Mouse (Mus musculus) gastrocnemius, postnatal 10 days (tissue): Measurements from ENCODE around the gene Cdh20. TPM values are rescaled to one million over a fixed set of nuclear protein-coding genes. Genes with fewer than 3 reads are reported as not detected.
A peak's percentile ranks its signal among the peaks of the same experiment; 100 is the strongest.

Source experiments
- DNase-seq: peaks from one replicate; pipeline ENCODE4 v3.0.0; 2021; ENCODE audit warnings: mixed read lengths
- long read RNA-seq, 2 experiments: library from polyadenylated mRNA; stranded (forward); transcript quantifications; one replicate each; pipeline ENCODE4 v2.0.0; 2021
- total RNA-seq, 2 experiments: library from RNA; stranded (reverse); gene quantifications; 2 replicates each; pipeline ENCODE4 v1.2.3; 2021

Cdh20 gene
- under 1 TPM; 0.28 to 0.34 TPM for total RNA-seq
- long read RNA-seq, experiment 1, partial matches to known transcripts = 1 of 1 reads
- long read RNA-seq, experiment 1, other reads (novel, unspliced or antisense) = 0 of 1 reads
- long read RNA-seq, experiment 2 = 0 reads

DNA sequence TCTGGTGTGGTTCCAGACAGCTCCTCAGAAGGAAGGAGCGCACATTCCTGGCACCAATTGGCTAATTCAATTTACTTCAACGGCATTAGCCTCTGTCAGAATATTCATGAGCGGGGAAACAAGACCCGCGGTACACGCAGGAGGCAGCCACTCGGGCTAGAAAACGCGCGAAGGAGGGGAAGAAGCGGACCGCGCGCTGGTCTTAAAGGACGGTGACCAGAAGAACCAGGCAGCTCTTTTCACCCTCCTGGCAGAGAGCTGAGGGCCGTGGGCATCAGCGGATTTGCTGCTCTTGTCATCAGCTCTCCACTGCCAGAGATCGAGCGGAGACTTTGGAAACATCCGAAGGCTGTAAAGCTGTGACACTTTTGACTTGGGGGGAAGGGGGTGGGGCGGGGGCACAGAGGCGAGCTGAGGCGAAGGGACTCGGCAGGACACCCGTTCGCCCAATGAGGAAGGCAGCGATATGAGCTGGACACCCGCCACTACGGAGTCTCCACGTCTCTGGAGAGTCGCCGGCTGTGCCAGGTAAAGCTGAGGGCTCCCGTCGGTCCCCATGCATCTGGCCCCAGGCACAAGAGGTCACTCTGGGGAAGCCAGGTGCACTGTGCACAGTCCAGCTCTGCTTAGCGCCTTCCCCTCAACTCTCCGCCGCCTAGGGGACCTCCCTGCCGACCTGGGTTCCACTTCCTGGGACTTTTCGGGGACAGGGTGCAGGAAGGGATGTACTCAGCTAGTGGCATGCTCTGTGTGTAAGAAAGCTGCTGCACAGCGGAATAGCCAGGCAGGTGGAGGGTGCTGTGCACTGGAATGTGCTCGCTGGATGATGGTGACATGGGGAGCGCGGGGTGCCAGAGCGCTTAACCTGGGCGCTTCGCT, at the start of gene Cdh20:
Gene Cdh20 (plus strand): TSS at position 159 of the 879 bp plus-strand sequence.
- DNase-seq = peak; percentile 14

DNA sequence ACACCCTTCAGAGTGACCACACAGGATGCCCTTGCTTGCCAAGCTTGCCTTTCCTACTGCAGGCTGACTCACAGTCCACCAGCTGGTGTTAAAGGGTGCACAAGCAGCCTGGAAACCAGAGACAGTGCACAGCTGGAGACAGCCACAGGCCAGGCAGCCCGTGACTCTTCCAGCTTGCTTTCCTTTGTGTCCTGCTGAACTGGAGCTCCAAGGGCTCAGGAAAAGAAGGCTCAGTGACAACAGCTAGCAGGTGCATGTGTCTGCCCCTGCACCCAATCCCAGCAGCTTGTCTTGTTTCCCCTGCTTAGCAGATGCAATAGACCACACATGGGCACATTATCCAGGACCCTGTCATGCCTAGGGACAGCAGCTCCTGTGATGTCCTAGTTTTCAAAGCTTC, 21.5 kb upstream of the Cdh20 start:
- peak; percentile 8 for DNase-seq

DNA sequence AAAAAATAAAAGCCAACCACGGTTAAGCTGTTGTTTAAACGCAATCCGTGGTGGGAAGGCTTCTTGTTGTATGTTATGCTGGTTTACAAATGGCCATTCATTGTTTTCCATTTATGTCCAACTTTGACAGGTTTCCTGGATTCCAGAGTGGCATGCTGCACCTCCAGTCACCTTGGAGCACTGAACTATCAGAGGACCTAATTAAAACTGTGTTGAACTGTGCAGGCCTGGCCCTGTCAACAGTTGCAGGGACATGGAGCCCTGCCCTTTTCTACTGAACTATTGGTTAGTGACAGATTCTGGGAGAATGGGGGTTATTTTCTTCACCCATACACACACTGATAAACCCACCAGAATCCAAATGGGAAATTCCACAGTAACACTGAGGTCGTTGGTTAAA, 20.9 kb upstream of the Cdh20 start:
- DNase-seq = no peak

DNA sequence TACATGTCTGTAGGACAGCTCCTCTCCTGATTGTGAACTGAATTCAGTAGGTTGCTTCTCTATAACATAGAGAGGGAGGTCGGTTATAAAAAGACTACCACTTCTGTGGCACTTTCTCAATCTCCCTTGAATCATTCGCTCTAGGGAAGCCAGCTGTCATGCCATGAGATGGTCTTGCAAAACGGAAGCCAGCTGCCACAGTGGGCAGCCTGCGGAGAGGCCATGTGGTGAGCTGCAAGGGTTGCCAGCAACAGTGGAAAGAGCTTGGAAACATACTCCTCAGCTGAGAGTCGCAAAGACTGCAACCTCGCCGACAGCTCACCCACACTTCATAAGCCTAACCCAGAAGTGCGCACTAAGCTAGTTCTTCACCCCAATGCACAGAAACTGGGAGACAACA, 13.8 kb upstream of the Cdh20 start:
- peak; percentile 13 for DNase-seq

DNA sequence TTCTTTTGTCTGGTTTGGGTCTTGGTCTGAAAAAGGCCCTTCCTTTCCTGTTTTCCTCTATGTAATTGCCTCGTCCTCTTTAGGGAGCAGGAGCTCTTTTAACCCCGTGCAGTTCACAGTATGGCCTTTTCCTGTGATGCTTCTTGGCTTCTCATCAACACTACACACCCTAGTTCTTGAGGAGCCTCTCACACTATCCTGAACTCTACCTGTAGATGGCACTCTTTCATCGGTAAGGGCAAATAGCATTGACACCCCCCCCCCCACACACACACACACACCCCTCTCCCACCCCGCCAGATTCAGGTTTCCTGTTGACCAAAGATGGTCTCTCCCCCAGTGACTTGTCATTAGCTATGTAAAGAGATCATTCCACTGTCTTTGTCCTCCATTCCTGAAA, 12.4 kb upstream of the Cdh20 start:
- DNase-seq = no peak

DNA sequence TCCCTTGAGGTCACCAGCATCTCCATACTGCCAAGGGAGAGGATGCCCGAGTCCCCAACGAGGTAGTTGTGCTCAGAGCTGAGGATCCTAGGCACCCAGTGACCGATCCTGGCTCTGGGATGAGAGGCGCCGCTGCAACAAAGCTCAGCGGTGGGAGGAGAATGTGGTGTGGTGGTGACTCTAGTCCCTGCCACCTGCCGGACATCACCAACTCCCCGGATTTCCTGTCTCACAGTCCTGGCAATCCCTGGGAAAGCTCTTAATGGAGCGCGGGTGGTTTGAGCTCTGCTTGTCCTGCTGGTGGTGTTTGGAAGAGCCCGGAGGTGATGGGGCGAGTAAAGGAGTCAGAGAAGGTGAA, 900 bp downstream of the Cdh20 start:
- DNase-seq = no peak

DNA sequence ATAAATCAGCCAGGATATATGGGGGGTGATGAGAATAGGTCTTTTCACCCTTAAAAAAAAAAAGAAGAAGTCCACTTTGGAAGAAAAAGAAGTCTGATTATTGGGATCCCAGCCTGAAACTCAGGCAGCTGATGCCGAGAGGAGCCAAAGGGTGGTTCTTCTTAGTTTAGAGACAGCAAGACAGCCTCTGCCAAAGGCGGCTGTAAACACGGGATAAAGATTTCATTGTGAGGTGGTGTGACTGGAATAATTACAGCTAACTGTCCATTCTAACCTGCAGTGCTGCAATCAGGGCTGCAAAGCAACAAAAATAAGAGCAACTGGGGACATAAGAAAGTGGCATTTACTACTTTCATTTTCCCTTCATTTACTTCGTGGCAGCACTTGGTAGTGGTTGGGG, 3.6 kb downstream of the Cdh20 start:
- DNase-seq = no peak

DNA sequence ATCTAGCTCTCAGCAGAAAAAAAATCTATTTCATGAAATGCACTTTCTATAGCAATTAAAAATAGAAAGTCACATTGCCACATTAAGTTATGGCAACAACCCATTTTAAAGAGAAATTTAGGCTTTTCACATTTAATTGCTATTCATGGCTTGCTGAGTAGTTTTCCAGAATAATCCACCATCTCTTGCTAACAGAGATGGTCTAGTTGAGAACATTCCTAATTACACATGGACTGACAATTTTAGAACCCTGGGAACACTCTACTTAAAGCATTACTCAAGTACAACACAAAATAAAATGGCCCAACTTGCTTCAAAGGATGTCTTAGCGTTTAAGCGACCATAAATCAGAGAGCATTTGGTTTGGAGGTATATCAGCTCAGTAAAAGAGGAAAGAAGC, 4.9 kb downstream of the Cdh20 start:
- DNase-seq = no peak

DNA sequence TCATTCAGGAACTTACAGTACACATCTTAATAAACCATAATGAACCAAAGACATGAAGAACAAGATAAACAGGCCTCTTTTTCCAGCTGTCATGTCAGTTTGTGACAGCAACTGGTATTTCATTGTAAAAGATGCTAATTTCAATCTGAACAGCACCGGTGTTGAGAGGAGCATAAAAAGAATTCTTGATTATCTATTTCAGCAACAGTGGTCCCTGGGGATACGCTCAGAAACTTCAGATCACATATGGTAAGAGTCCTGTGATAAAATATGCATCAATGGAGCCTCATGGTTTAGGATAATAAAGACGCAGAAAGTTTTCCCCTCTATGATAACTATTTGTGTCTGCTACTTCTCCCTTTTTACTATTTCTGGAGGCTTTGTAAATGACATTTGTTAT, 25.2 kb downstream of the Cdh20 start:
- DNase-seq = no peak

DNA sequence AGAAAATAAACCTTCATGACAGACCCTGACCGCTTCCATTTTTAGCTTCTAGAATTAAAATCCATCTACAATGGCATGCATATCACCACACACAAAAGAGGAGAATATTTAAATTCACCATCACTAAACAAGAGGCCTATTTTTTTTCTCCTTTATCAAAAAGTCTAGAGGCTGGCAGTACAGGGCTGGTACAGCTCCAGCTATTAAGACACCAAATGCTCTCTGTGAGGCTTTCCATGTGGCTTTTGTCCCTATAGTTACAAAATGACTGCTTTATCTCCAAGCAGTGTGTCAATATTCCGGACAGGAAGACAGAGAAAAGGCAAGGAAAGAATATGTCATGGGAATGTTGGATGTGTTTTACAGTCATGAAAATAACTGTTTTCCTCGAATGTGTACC, 27.8 kb downstream of the Cdh20 start:
- no peak for DNase-seq

DNA sequence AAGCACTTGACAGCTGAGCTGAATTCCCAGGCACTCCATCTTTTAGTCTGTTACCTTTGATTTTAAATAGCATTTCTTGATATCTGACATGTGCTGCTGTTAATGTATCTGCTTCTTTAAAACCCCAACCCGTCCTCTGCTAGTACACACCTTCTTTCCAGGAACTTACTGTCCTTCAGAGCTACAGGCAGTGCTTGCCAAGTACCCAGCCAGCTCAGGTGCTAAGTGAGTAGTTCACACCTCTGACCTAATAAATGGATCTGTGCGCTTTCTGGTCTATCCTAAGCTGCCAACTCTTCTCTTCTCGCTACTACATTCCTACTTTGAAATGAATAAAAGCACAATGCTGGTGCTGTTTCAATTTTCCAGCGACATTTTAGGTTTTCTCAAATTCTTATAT, 28.8 kb downstream of the Cdh20 start:
- no peak for DNase-seq

DNA sequence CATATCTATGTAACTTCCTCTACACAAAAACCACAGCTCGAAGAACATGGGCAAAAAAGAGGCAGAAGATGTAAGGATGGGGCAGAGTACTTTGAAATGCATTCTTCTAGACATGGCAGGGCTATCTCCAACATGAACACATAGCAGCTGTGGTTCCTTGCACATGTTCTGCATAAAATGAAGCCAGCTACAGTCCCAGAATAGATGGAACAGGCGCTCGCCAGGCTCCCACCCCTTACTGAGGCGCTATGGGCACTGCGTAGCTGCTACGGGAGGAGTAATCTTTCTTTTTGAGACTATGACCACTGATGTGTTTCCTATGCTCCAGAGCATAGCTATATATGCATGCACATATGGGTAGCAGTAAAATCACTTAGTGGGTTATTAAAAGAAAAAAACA, 36.4 kb downstream of the Cdh20 start:
- DNase-seq = no peak

DNA sequence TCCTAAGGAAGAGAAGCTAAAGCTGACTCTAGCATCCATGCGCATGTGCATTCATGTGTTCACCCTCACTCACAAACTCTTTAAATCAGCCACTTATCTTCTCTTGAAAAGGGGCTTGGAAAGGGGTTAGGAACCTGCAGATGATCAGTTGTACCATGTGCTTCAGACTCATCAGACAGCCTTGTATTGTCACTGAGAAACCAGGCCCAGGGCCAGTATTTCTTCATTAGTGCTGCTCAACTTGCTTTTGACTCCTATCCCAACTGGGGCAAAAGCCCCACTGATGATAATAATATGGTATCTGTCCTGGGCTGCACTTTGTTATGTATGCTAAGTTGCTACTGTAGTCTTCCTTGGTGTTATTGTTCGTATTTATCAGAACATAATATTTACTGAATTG, 38.9 kb downstream of the Cdh20 start:
- no peak for DNase-seq

DNA sequence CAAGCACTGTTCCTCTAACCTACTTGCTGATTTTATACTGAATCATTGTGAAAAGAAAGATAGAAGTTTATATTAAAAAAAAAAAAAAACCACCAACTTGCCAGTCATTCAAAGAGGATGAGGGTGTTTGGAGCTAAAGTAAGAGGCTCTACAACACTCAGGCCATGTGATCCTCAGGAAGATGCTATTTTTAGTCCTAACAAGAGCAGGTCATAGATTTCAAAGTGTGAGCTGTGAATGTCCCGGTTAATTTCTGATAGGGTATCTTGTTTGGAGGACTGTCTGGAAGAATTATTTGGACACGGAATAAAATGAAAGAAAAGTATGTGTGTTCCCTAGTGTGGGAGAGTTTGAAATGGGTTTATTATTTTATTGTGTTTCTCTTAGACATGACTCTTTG, 49.2 kb downstream of the Cdh20 start:
- DNase-seq = no peak

DNA sequence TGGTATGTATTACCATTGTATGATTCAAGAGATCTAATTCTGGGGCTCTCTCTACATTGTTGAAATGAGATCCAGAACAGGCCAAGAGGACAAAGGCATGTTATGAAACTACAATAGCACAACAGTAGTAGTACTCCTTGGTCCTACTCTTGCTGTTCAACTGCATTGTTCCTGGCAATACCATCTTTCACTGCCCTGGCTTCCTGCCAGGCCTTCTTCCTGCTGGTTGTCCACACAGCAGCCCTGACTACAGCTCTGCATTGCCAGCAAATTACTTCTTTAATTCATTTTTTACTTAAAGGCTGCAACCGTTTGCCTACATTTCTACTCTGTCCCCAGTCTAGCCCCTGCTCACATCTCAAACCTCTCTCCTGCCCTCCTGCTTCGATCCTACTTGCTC, 59.8 kb downstream of the Cdh20 start:
- no peak for DNase-seq

DNA sequence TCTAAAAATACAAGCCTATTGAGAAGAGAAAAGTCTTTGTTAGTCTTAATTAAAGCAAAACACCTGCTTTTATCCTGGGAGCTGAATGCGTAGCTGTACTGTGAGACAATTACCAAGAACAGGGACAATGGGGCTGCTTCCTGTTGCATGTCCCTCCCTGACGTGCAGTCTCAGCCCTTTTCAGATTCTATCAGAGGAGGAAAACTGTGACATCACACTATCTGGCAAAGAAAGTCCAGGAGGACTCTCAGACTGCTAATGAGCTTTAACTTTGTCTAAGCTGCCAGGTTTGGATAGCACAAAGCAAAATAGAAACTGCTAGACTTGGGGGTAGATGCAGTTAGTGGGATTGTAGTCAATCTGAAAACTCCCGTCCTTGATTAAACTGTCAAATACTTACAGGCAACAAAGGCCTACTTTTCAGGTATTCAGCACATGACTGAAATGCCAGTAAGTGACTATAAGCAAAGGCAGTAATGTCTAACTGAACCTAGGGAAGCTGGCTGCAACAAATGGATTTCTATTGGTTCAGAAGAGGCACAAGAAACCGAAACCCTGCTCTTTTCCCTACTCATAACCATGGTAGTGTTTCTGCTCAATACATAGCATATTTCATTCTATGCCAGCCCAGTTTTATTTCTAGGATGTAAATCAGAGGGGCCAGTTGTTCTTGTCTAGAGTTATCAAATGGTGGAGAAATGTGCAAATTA, 70.0 kb downstream of the Cdh20 start:
- no peak for DNase-seq

DNA sequence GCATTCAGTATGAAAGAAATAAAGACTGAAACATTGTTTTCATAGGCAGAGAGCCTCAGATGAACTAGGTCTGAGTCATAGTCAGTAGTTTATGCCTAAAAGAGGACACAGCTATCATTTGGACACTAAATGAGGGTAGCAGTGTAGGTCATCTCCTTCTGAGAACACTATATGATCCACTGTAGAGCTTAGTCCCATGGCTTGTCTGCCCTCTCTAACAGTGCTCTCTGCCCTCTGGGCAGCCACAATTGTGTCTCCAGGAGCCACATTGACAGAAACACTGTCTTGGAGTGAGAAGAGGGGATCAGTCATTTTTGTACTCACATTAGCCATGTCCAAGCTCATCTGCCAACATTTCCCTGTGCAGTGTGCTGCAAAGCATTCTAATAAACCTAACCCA, 70.7 kb downstream of the Cdh20 start:
- DNase-seq = no peak

DNA sequence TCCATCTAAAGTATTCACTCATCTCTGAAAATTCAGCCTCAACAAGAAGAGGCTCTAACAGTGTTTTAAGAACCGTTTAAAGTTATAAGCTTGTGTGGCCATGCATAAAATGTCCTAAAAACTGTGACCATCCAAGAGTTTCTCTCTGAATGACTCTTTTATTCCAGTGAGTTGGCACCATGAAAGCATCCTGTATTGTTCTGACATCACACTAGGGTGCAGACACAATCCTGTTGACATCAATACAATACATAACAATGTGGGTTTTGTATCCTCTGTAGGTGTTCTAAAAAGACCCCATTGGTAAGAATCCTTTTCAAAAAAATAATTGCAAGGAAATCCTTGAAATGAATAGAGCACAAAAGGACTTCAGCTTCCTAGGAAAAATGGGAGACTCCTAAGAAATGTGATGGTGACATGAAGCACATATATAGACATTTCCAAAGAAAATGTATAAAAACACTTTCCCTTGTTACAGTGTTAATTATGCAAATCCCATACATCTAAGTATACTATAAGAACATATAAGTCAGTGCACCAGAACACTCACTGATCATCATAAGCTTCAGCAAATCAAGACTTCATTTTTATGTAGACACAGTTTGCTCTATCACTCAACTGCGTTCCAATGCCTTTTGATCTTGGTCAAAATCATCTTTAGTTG, 80.1 kb downstream of the Cdh20 start:
- no peak for DNase-seq

DNA sequence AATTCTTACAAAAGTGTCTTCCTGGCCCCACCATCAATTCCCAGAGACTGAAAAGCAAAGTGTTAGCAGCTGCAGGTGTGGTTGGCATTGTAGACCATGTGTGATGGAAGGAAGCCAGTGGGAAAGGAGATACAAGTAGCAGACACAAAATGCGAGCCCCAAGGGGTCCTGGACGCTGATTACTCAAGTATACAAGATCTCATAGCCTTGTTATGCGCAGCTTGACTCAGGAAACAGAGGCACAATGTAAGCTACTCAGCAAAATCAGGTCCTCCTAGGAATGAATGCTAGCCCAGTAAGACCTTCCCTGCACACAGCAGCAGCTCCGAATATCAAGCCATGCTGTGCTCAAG, 80.6 kb downstream of the Cdh20 start:
- no peak for DNase-seq

DNA sequence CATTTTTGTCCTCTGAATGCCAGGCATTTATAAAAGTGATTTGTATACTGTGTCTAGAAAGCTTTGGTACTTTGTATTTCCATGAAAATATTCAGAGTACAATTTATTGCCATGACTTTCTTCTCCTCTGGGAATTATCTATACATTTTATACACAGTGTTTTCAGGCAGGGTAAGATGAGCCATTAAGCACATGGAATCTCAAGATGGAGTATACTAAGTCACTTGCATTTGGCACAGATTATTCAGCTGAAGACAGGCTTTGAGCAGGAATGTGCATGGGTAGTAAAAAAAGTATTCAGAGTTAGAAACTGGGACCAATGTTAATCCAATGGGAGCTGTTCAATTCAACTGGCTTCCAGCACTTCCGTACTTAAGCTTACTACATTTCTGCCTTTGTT, 109.1 kb downstream of the Cdh20 start:
- DNase-seq = no peak

DNA sequence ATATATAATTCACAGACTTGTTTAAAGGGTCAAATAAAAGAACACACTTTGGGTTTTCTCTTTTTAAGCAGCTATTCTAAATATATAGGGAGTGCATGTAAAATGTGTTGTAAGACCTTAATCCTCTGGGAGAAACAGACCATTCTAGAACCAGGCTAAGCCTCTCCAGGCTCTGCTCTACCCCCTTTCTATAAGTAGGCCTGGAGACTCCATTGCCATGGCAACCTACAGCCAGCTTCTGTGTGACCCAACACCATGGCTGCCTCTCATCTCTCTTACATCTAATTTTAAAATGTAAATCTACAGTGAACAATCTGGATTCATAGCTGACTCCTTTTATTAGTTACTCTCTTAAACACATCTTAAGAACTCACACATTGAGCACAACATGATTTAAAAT, 133.5 kb downstream of the Cdh20 start:
- no peak for DNase-seq

DNA sequence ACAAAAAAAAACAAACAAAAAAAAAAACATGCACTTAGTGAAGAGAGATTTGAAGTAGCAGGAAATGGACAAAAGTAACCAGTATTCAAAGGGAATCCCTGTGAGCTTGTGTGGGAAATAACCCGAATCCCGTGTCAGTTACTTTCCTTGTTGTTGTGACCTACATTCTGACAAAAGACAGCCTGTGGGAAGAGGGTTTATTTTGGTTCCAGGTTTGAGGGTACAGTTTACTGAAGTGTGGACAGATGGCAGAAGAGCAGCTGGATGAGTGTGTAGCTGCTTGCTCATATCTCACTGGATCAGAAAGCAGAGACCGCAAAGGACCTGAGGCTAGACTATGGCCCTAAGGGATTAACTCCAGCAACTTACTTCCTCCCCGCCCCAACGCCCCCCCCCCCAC, 135.1 kb downstream of the Cdh20 start:
- no peak for DNase-seq

DNA sequence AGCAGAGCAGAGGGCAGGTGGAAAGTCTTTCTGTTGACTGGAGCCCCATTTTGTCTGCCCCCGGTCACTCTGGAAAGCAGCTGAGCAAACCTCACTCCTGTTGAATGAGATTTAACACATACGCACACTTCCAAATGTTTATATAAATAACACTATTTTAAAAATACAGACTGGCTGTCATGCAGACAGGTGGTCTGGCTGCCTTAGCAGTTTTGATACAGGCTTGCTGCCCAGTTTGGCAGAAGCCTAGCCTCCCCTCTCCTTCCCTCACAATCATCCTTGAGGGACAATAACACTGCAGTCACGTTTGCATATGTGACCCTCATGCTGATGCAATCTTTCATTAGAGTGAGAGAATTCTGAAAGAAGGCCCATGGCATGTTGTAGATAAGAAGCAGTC, 144.1 kb downstream of the Cdh20 start:
- no peak for DNase-seq
